Mouse (Mus musculus) kidney, embryonic 16.5 days (tissue): ENCODE measurements around the gene Mlst8. TPM values are rescaled to one million over a fixed set of nuclear protein-coding genes. Genes with fewer than 3 reads are reported as not detected.

Source experiments
- ATAC-seq: fragments of 200-750 bp; cut with Nextera tagmentation; 2 replicates; pipeline ENCODE4 v1.8.0; 2017; ENCODE audit warnings: moderate TSS enrichment; ENCODE audit not compliant: low FRiP score, low TSS enrichment
- H3K27ac ChIP-seq: fragments of 300-500 bp; sonication (generic); 2 replicates; pipeline ENCODE4 v1.5.1; 2014; ENCODE audit warnings: low read length
- H3K27me3 ChIP-seq: fragments of 300-500 bp; sonication (generic); 2 replicates; pipeline ENCODE4 v1.6.1; 2014; ENCODE audit warnings: low read length, control low read depth, mixed read lengths; ENCODE audit not compliant: insufficient read depth
- H3K36me3 ChIP-seq: fragments of 300-500 bp; sonication (generic); 2 replicates; pipeline ENCODE4 v1.6.1; 2014; ENCODE audit warnings: low read length, control low read depth, mixed read lengths; ENCODE audit not compliant: insufficient read depth
- H3K4me1 ChIP-seq: fragments of 300-500 bp; sonication (generic); 2 replicates; pipeline ENCODE4 v1.6.1; 2014; ENCODE audit warnings: low read length, control low read depth, mixed read lengths; ENCODE audit not compliant: insufficient read depth
- H3K4me2 ChIP-seq: fragments of 300-500 bp; sonication (generic); replicated peaks from 2 replicates; pipeline ENCODE4 v1.6.1; 2014; ENCODE audit warnings: low read depth, low read length
- H3K4me3 ChIP-seq: fragments of 300-500 bp; sonication (generic); 2 replicates; pipeline ENCODE4 v1.5.1; 2014; ENCODE audit warnings: mild to moderate bottlenecking, low read length
- H3K9ac ChIP-seq: fragments of 300-500 bp; sonication (generic); replicated peaks from 2 replicates; pipeline ENCODE4 v1.6.1; 2014; ENCODE audit warnings: low read length
- H3K9me3 ChIP-seq: fragments of 300-500 bp; sonication (generic); 2 replicates; pipeline ENCODE4 v1.6.1; 2016; ENCODE audit warnings: low read length, control low read depth
- WGBS: fragments of 180-500 bp; shearing (Covaris S2); extraction: QIAGEN DNeasy Blood & Tissue Kit; methylation state at CpG from one replicate; pipeline ENCODE4 v1.1.7; 2014; 5-methylcytosine and 5-hydroxymethylcytosine counted together
- polyA plus RNA-seq: library from polyadenylated mRNA; unstranded; fragments of >200 nt; fragmentation: Nextera tagmentation; extraction: Ambion mirVana; gene quantifications from 2 replicates; pipeline ENCODE4 v1.2.1, GENCODE M21; 2015

The Mlst8 gene
- polyA plus RNA-seq, 1 experiment from 2014 or later: 39.3 TPM

DNA sequence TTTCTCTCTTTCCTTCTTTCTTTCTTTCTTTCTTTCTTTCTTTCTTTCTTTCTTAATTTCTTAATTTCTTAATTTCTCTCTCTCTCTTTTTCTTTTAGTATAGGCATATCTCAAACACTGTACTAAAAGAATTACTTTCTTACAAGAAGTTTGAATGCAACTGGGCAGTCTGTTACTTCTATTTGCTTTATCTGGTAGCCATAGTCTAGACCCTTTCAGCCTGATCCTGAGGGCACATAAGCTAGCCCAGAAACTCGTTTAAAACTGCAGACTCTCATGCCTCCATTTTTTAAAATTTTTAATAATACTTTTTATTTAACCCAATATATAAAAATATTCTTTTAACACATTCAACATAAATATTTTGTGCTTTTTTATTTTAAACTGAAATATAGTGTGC, 553 bp upstream of the Mlst8 start:
- Histone ChIP-seq H3K9ac (0 out of 2 replicates have a peak overlapping the region, but pooled peaks have one; percentile 50), H3K4me1 (peaks cover 17% of the 10 kb centered on the region), H3K4me3 (peak overlapping the region; percentile 79), H3K9me3 (no peaks in the 10 kb centered on the region), H3K27ac (peak overlapping the region; percentile 57; the same call in 1 of the 2 replicates), H3K27me3 (no peaks in the 10 kb centered on the region), H3K4me2 (peak overlapping the region; percentile 55), H3K36me3 (peaks cover 24% of the 10 kb centered on the region; the same call in 1 of the 2 replicates)
- no peak for ATAC-seq
- WGBS: 29% methylated on average over 1 of the region's 1 CpGs

- peak; percentile 35 for ATAC-seq
- Histone ChIP-seq H3K36me3 (peaks cover 29% of the 10 kb centered on the region; the same call in 1 of the 2 replicates), H3K27me3 (no peaks in the 10 kb centered on the region), H3K4me1 (peaks cover 30% of the 10 kb centered on the region), H3K27ac (no peak overlapping the region), H3K9ac (peak overlapping the region; percentile 89), H3K4me3 (peak overlapping the region; percentile 79), H3K4me2 (peak overlapping the region; percentile 62), H3K9me3 (no peaks in the 10 kb centered on the region)
- WGBS: 47% methylated on average over 11 of the region's 11 CpGs
Observed at GRCm38 (mm10) chr17:24477985-24478600, 785 bp downstream of the Mlst8 start.

DNA sequence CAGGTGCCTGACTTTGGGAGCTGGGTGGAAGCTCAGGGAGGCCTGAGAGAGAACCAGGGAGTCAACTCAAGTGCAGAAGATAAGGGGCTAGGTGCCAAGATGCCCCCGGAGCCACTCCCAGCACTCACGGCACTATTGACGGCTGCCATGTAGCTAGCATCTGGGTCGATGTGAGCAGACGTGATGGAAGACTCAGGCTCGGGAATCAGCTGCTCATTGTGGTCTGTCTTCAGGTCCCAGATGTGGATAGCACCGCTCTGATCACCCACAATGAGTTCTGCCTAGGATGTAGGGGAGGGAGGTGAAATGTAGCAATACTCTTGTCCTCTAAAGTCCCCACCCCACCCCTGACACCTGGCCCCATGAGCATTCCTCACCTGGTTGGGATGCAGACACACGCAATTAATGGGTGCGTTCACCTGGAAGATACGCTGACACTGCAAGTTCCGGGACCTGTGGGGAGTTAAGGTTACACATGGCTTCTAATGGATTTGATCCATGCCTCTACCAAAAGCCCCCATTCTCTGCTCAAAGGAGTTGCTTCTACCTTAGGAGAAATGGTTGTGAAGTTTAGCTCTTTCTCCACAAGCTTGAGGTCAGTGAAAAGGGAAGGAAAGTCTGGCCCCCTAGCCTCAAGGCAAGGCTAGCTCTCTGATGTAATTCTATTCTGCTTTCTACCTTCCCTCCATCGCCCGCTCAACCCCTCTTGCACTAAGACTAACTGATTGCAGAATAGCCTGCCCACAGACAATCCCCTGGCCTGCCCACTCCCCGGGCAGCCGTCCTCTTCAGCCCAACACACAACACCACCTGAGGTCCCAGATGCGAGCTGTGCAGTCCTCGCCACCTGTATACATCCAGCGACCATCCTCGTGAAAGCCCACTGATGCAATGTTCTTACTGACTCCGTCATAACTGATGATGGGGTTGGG, 1.6 kb downstream of the Mlst8 start:
- Histone ChIP-seq H3K4me2 (no peak overlapping the region; the same call in 1 of the 2 replicates), H3K36me3 (peaks cover 29% of the 10 kb centered on the region; the same call in 1 of the 2 replicates), H3K27ac (no peak overlapping the region), H3K4me1 (peaks cover 38% of the 10 kb centered on the region), H3K9ac (no peak overlapping the region), H3K9me3 (no peaks in the 10 kb centered on the region), H3K27me3 (no peaks in the 10 kb centered on the region), H3K4me3 (no peak overlapping the region)
- 90% methylated on average over 20 of the region's 20 CpGs for WGBS
- no peak for ATAC-seq

GRCm38 (mm10) chr17:24476022-24476776, 2.7 kb downstream of the Mlst8 start:
- H3K27me3 ChIP-seq: no peaks in the 10 kb centered on the region
- ATAC-seq: no peak
- no peak overlapping the region for H3K4me3 ChIP-seq
- peaks cover 49% of the 10 kb centered on the region for H3K4me1 ChIP-seq
- WGBS: 91% methylated on average over 10 of the region's 10 CpGs
- H3K36me3 ChIP-seq: peaks cover 29% of the 10 kb centered on the region; the same call in 1 of the 2 replicates
- H3K4me2 ChIP-seq: no peak overlapping the region
- H3K27ac ChIP-seq: no peak overlapping the region
- no peak overlapping the region for H3K9ac ChIP-seq
- no peaks in the 10 kb centered on the region for H3K9me3 ChIP-seq

DNA sequence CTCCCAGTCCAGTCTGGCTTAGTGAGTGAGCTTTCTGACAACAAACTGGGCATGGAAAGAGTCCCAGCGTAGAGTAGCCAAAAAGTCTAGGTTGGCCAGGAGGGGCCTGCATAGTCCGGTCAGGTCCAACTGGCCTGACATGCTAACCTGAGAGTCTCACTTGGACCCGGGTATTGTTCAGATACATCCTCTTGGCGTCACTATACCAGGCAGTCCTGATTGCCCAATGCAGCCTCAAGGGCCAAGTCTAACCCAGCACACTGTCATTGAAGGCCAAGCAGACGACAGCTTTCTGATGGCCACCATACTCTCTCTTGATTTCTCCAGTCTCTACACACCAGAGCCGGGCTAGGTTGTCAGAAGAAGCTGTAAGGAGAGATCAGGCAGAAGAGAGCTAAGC, 3.3 kb downstream of the Mlst8 start:
- H3K4me1 ChIP-seq: peaks cover 54% of the 10 kb centered on the region
- WGBS: 93% methylated on average over 6 of the region's 6 CpGs
- peaks cover 29% of the 10 kb centered on the region; the same call in 1 of the 2 replicates for H3K36me3 ChIP-seq
- no peak for ATAC-seq
- no peaks in the 10 kb centered on the region for H3K9me3 ChIP-seq
- H3K27me3 ChIP-seq: no peaks in the 10 kb centered on the region
- no peak overlapping the region for H3K4me2 ChIP-seq
- H3K4me3 ChIP-seq: no peak overlapping the region
- no peak overlapping the region for H3K27ac ChIP-seq
- no peak overlapping the region for H3K9ac ChIP-seq

DNA sequence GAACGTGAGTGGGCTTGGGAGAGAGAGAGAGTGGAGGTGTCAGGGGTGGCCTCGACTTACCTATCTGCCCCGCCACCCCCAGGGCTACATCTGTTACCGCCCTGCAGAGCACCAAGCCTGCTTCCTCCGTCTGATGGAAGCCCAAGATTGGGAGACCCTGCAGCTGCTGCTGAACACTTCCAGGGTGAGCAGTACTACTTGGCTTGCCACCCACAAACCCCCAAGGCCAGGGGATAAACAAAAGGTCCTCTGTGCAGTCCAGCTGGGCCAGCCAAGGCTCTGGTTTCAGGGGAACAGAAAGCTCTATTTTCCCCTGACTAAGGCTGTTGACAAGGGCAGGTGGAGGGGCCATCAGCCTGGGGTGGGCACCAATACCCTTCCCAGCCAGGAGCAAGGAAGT, 4.3 kb downstream of the Mlst8 start:
- WGBS: 67% methylated on average over 5 of the region's 5 CpGs
- Histone ChIP-seq H3K4me2 (no peak overlapping the region), H3K27me3 (no peaks in the 10 kb centered on the region), H3K4me1 (peaks cover 50% of the 10 kb centered on the region), H3K9me3 (no peaks in the 10 kb centered on the region), H3K4me3 (no peak overlapping the region), H3K36me3 (peaks cover 29% of the 10 kb centered on the region; the same call in 1 of the 2 replicates), H3K27ac (no peak overlapping the region), H3K9ac (no peak overlapping the region)
- no peak for ATAC-seq

DNA sequence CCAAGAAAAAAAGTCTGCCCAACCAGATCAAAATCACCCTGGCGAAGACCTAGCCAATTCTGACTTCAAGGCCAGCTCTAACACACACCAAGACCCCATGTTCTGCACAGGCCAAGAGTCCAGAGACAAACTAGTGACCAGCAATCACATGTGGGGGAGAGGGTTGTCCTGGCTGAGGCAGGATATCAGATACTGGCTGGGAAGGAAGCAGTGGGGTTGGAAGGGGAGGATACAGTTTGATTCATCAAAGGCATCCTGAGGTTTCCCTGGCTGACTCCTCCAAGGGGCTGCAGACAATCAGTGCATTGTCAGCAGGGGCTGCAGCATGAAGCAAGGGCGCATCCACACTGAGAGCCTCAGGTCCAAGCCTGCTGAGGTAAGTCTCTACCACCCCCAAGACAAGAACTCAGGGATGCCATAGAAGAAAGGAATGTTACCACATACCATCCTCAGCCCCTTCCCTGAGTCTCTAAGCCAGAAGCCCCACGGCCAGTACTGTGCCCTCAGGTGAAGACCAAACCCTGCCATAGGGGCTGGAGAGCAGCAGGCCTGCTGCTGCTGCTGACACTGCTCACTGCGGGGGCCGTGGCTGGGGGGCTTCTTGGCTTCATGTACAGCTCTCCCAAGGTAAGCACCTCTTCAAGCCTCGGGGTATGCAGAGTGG, 5.1 kb downstream of the Mlst8 start, which contains the start of gene Bricd5:
TSS of gene Bricd5 (plus strand) at position 273 of the 664 bp plus-strand sequence.
- WGBS: 75% methylated on average over 6 of the region's 6 CpGs
- no peak for ATAC-seq
- Histone ChIP-seq H3K9me3 (no peaks in the 10 kb centered on the region), H3K4me3 (no peak within 1 kb of the TSS), H3K4me2 (peak within 1 kb of the TSS; percentile 96), H3K36me3 (peaks cover 29% of the 10 kb centered on the region; the same call in 1 of the 2 replicates), H3K9ac (no peak within 1 kb of the TSS; the same call in 1 of the 2 replicates), H3K27ac (peak within 1 kb of the TSS; percentile 74), H3K4me1 (peaks cover 50% of the 10 kb centered on the region), H3K27me3 (no peaks in the 10 kb centered on the region)

- no peak overlapping the region; the same call in 1 of the 2 replicates for H3K9ac ChIP-seq
- ATAC-seq: peak; percentile 40
- H3K36me3 ChIP-seq: peaks cover 29% of the 10 kb centered on the region; the same call in 1 of the 2 replicates
- H3K4me3 ChIP-seq: peak overlapping the region; percentile 85; the same call in 1 of the 2 replicates
- WGBS: 21% methylated on average over 4 of the region's 4 CpGs
- H3K4me2 ChIP-seq: peak overlapping the region; percentile 96
- H3K27ac ChIP-seq: peak overlapping the region; percentile 74
- H3K9me3 ChIP-seq: no peaks in the 10 kb centered on the region
- no peaks in the 10 kb centered on the region for H3K27me3 ChIP-seq
- peaks cover 41% of the 10 kb centered on the region for H3K4me1 ChIP-seq
Observed at GRCm38 (mm10) chr17:24472512-24472911, 6.4 kb downstream of the Mlst8 start.
